Mouse (Mus musculus) intestine, postnatal 0 days (tissue): ENCODE results near the gene Eps15. TPM values are rescaled to one million over a fixed set of nuclear protein-coding genes. Genes with fewer than 3 reads are reported as not detected.

Source experiments
- ATAC-seq: fragments of 200-750 bp; cut with Nextera tagmentation; 2 replicates; pipeline ENCODE4 v1.8.0; 2017; ENCODE audit warnings: mild to moderate bottlenecking, moderate TSS enrichment, moderate library complexity
- H3K27ac ChIP-seq: fragments of 300-500 bp; sonication (generic); 2 replicates; pipeline ENCODE4 v1.5.1; 2014; ENCODE audit warnings: mild to moderate bottlenecking, low read depth, low read length, moderate library complexity
- H3K27me3 ChIP-seq: fragments of 300-500 bp; sonication (generic); replicated peaks from 2 replicates; pipeline ENCODE4 v1.6.1; 2014; ENCODE audit warnings: low read length, mixed read lengths; ENCODE audit not compliant: control insufficient read depth, insufficient read depth
- H3K36me3 ChIP-seq: fragments of 300-500 bp; sonication (generic); 2 replicates; pipeline ENCODE4 v1.6.1; 2014; ENCODE audit warnings: mild to moderate bottlenecking, moderate library complexity; ENCODE audit not compliant: control insufficient read depth, insufficient read depth
- H3K4me1 ChIP-seq: fragments of 300-500 bp; sonication (generic); replicated peaks from 2 replicates; pipeline ENCODE4 v1.6.1; 2014; ENCODE audit warnings: antibody characterized with exemption, low read length, mixed read lengths; ENCODE audit not compliant: control insufficient read depth, insufficient read depth
- H3K4me2 ChIP-seq: fragments of 300-500 bp; sonication (generic); replicated peaks from 2 replicates; pipeline ENCODE4 v1.6.1; 2014; ENCODE audit warnings: low read depth, mild to moderate bottlenecking, moderate library complexity
- H3K4me3 ChIP-seq: fragments of 300-500 bp; sonication (generic); 2 replicates; pipeline ENCODE4 v1.5.1; 2014; ENCODE audit warnings: low read depth, low read length
- H3K9ac ChIP-seq: fragments of 300-500 bp; sonication (generic); 2 replicates; pipeline ENCODE4 v1.6.1; 2014; ENCODE audit warnings: mild to moderate bottlenecking, low read depth, low read length
- H3K9me3 ChIP-seq: fragments of 300-500 bp; sonication (generic); 2 replicates; pipeline ENCODE4 v1.6.1; 2016; ENCODE audit warnings: mixed run types; ENCODE audit not compliant: control insufficient read depth
- CTCF ChIP-seq: sonication (generic); IDR thresholded peaks from 2 replicates; pipeline ENCODE4 v1.5.1; 2016; ENCODE audit warnings: low read depth, mild to moderate bottlenecking, control low read depth, antibody characterized with exemption, moderate library complexity
- WGBS: fragments of 180-500 bp; shearing (Covaris S2); extraction: QIAGEN DNeasy Blood & Tissue Kit; methylation state at CpG from one replicate; pipeline ENCODE4 v1.1.7; 2014; 5-methylcytosine and 5-hydroxymethylcytosine counted together
- polyA plus RNA-seq: library from polyadenylated mRNA; unstranded; fragments of >200 nt; fragmentation: Nextera tagmentation; extraction: Ambion mirVana; gene quantifications from 2 replicates; pipeline ENCODE4 v1.2.1, GENCODE M21; 2015

Gene Eps15
- polyA plus RNA-seq, 1 experiment from 2014 or later: 18.3 TPM

DNA sequence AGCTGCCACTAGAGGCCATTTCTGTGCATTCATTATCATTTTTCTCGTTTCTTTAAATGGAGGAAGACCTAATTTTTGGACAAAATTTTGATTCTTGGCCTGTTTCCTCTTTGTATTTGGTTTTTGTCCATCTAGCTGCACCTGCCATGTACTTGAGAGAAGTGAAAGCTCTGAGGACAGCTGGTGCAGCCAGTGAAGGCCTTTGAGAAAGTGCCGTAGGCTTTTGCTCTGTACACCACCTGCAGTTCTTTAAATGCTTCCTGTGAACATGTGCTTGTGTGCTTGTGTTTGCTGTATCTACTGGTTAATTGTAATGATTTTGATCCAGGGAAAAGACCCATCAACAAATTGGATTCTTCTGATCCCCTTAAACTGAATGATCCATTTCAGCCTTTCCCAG lies 102.4 kb downstream of the Eps15 start:
- Histone ChIP-seq H3K4me3 (no peak overlapping the region), H3K9ac (no peak overlapping the region), H3K27ac (no peak overlapping the region), H3K9me3 (no peaks in the 10 kb centered on the region), H3K27me3 (no peaks in the 10 kb centered on the region), H3K36me3 (peaks cover 15% of the 10 kb centered on the region), H3K4me1 (no peaks in the 10 kb centered on the region), H3K4me2 (no peak overlapping the region)
- no peak for TF ChIP-seq CTCF
- no peak for ATAC-seq
- 92% methylated on average over 2 of the region's 2 CpGs for WGBS

DNA sequence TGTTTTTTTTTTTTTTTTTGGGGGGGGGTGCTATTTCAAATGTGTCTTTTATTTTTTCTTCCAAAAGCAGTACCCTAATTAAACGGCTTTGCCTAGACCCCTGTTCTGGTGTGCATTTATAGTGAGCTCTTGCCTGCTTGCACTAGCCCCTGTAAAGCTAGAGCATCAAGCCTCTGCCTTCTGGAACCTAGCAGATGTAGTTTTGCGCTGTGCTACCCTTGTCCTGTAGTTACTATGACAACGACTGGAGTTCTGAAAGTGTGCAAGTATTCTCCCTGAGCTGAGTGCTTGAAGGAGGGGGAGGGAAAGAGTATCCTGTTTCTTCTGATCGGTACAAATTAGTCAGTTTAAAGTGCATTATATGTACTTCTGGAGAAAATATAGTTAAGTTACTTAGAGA lies 105.5 kb downstream of the Eps15 start:
- H3K9ac ChIP-seq: no peak overlapping the region
- no peak for ATAC-seq
- no peak overlapping the region for H3K27ac ChIP-seq
- WGBS: 78% methylated on average over 4 of the region's 4 CpGs
- H3K27me3 ChIP-seq: no peaks in the 10 kb centered on the region
- no peak overlapping the region for H3K4me2 ChIP-seq
- no peaks in the 10 kb centered on the region for H3K4me1 ChIP-seq
- no peaks in the 10 kb centered on the region for H3K36me3 ChIP-seq
- H3K9me3 ChIP-seq: no peaks in the 10 kb centered on the region
- H3K4me3 ChIP-seq: no peak overlapping the region
- TF ChIP-seq CTCF: no peak

DNA sequence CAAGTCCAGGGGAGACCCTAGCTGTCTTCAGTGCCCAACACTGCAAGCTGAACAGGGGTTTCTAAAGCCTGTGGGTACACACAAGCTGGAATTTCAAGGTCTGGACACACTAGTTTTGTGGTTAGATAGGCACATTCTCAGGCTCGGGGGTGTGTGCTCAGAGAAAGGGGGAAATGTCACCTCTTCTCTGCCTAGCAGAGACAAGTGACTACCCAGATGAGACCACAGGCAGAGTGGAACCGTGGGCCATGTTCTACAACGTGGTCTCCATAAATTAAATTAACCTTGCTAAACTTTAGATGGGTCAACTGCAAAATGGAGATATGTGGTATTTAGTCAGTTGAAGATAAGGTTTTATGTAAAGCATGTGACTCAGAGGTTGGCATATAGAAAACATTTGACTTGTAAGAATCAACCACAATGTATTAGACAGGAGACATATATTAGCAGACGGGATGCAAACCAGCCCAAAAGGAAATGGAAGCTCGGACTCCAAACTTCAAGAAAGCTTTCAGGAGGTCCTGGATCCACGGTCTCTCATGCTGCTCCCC lies 113.2 kb downstream of the Eps15 start:
- no peaks in the 10 kb centered on the region for H3K9me3 ChIP-seq
- no peak for ATAC-seq
- 61% methylated on average over 6 of the region's 6 CpGs for WGBS
- H3K4me2 ChIP-seq: no peak overlapping the region
- H3K27ac ChIP-seq: no peak overlapping the region
- H3K27me3 ChIP-seq: no peaks in the 10 kb centered on the region
- TF ChIP-seq CTCF: no peak
- H3K4me3 ChIP-seq: no peak overlapping the region
- H3K36me3 ChIP-seq: no peaks in the 10 kb centered on the region
- no peaks in the 10 kb centered on the region for H3K4me1 ChIP-seq
- no peak overlapping the region for H3K9ac ChIP-seq

GRCm38 (mm10) chr4:109393902-109394301 lies 113.8 kb downstream of the Eps15 start:
- peak; percentile 51 for TF ChIP-seq CTCF
- Histone ChIP-seq H3K27me3 (no peaks in the 10 kb centered on the region), H3K4me3 (peak overlapping the region; percentile 18), H3K36me3 (no peaks in the 10 kb centered on the region), H3K27ac (no peak overlapping the region), H3K4me1 (no peaks in the 10 kb centered on the region), H3K9me3 (no peaks in the 10 kb centered on the region), H3K9ac (no peak overlapping the region), H3K4me2 (peak overlapping the region; percentile 61)
- 7% methylated on average over 13 of the region's 13 CpGs for WGBS
- ATAC-seq: peak; percentile 85

DNA sequence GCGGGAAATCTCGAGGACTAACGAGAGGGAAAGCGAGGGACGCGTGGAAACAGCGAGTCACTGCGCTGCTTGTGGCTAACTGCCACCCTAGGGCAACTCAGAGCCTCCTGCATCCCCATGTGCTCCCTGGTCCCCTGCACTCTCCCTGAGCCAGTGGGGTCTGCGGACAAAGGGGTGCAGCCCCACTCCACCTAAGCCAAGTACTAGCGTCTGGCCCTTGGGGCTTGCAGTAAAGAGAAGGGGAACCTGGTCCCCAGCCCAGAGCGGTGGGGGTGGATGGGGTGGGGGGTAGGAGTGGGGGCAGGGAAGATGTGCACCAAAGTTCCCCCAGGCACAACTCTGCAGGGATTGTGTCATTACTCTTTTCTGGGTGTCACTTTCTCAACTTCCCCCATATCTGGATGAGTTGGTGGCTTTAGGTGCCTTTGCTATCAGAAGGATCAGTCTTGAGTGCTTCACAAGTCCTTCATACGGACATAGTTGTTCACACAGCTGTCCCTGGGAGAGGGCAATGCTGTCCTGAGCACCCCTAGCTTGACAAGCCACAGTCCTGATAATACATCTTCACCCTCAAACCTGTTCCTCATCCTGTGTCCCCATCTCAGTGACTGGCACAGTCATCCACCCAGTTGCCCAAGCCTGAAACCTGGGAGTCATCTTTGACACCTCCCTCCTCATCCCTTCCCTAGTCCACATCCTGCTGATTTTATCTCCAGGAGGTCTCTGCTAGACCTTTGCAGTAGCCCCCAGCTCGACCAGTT lies 114.4 kb downstream of the Eps15 start:
- H3K36me3 ChIP-seq: no peaks in the 10 kb centered on the region
- no peak for TF ChIP-seq CTCF
- peak overlapping the region; percentile 61 for H3K4me2 ChIP-seq
- 29% methylated on average over 13 of the region's 13 CpGs for WGBS
- H3K27ac ChIP-seq: no peak overlapping the region
- H3K9me3 ChIP-seq: no peaks in the 10 kb centered on the region
- H3K9ac ChIP-seq: no peak overlapping the region
- H3K4me1 ChIP-seq: no peaks in the 10 kb centered on the region
- H3K4me3 ChIP-seq: peak overlapping the region; percentile 18
- H3K27me3 ChIP-seq: no peaks in the 10 kb centered on the region
- peak; percentile 19; the same call in 1 of the 2 replicates for ATAC-seq

- 69% methylated on average over 10 of the region's 10 CpGs for WGBS
- no peak for ATAC-seq
- H3K9me3 ChIP-seq: no peaks in the 10 kb centered on the region
- H3K4me3 ChIP-seq: no peak overlapping the region
- no peak overlapping the region for H3K4me2 ChIP-seq
- TF ChIP-seq CTCF: no peak
- no peaks in the 10 kb centered on the region for H3K4me1 ChIP-seq
- H3K27ac ChIP-seq: no peak overlapping the region
- H3K9ac ChIP-seq: no peak overlapping the region
- no peaks in the 10 kb centered on the region for H3K27me3 ChIP-seq
- H3K36me3 ChIP-seq: peaks cover 5% of the 10 kb centered on the region; the same call in 1 of the 2 replicates
Measured at GRCm38 (mm10) chr4:109400366-109400980, 120.4 kb downstream of the Eps15 start.
